Mouse (Mus musculus): ENCODE results near the gene Smg7.

- TF ChIP-seq CTCF (IDR thresholded peaks at IDR 0.05; ENCODE audit: extremely low read depth, insufficient read depth, low read length) = no peak
- no peak for TF ChIP-seq POLR2A (IDR thresholded peaks at IDR 0.05; ENCODE audit: extremely low read depth, insufficient read depth, low read length)
Observed at GRCm38 (mm10) chr1:152804907-152805306, 97.5 kb downstream of the Smg7 start.

Measured in cortical plate, adult 2 months (tissue).